In genomic region chr19:9982852-9983542, GRCm38 (mm10) we compare ENCODE assay signal across 8 mouse cellular contexts. TPM values are rescaled to one million over a fixed set of nuclear protein-coding genes. Genes with fewer than 3 reads are reported as not detected.
DNase-seq lines count a peak whose midpoint lies in the region; ATAC-seq and TF ChIP-seq lines count a peak whose summit lies in the region.

No protein-coding gene starts in this region.

- peak; percentile 70 for ATAC-seq in forebrain, postnatal 0 days
- ATAC-seq in hindbrain, embryonic 14.5 days (ENCODE audit: low FRiP score) = peak; percentile 82
- ATAC-seq in limb, embryonic 13.5 days (ENCODE audit: low FRiP score, low read depth) = peak; percentile 83
- peak; percentile 78 for ATAC-seq in midbrain, embryonic 12.5 days (ENCODE audit: low FRiP score, low read depth)

- peak overlapping the region; percentile 88 for H3K9ac ChIP-seq in forebrain, postnatal 0 days
- H3K9ac ChIP-seq in hindbrain, embryonic 14.5 days = peak overlapping the region; percentile 75
- H3K9ac ChIP-seq in limb, embryonic 13.5 days = peak overlapping the region; percentile 91
- peak overlapping the region; percentile 88 for H3K9ac ChIP-seq in midbrain, embryonic 12.5 days (replicated peaks)

- H3K4me1 ChIP-seq in brown adipose tissue, adult 24 weeks (ENCODE audit: control insufficient read depth, insufficient read depth, insufficient read length, low read length) = peaks cover 9% of the 10 kb centered on the region; the same call in 1 of the 2 replicates
- H3K4me1 ChIP-seq in forebrain, postnatal 0 days (ENCODE audit: insufficient read depth) = peaks cover 18% of the 10 kb centered on the region
- peaks cover 18% of the 10 kb centered on the region for H3K4me1 ChIP-seq in hindbrain, embryonic 14.5 days (replicated peaks; ENCODE audit: control insufficient read depth, insufficient read depth, low read length)
- peaks cover 39% of the 10 kb centered on the region for H3K4me1 ChIP-seq in limb, embryonic 13.5 days
- peaks cover 19% of the 10 kb centered on the region for H3K4me1 ChIP-seq in midbrain, embryonic 12.5 days

- TF ChIP-seq CTCF in forebrain, postnatal 0 days (IDR thresholded peaks at IDR 0.05; ENCODE audit: low read depth) = peak; percentile 32; the same call in 1 of the 2 replicates

- H3K4me3 ChIP-seq in brown adipose tissue, adult 24 weeks (ENCODE audit: insufficient read depth, low read depth, low read length) = peak overlapping the region; percentile 94
- peak overlapping the region; percentile 89 for H3K4me3 ChIP-seq in forebrain, postnatal 0 days (ENCODE audit: low read depth, low read length)
- H3K4me3 ChIP-seq in hindbrain, embryonic 14.5 days (replicated peaks; ENCODE audit: low read length) = peak overlapping the region; percentile 62
- peak overlapping the region; percentile 90 for H3K4me3 ChIP-seq in limb, embryonic 13.5 days
- peak overlapping the region; percentile 91 for H3K4me3 ChIP-seq in midbrain, embryonic 12.5 days

- H3K4me2 ChIP-seq in forebrain, postnatal 0 days (ENCODE audit: low read depth) = peak overlapping the region; percentile 72
- H3K4me2 ChIP-seq in hindbrain, embryonic 14.5 days (replicated peaks) = peak overlapping the region; percentile 91
- peak overlapping the region; percentile 96 for H3K4me2 ChIP-seq in limb, embryonic 13.5 days (replicated peaks)
- H3K4me2 ChIP-seq in midbrain, embryonic 12.5 days (replicated peaks) = peak overlapping the region; percentile 79

- peak; percentile 69 for DNase-seq in embryo, embryonic 10 days (ENCODE audit: low spot score)
- no peak for DNase-seq in embryo, embryonic 9.5 days (ENCODE audit: extremely low spot score)
- peak; percentile 72 for DNase-seq in forebrain, postnatal 0 days
- peak; percentile 57 for DNase-seq in hindbrain, embryonic 14.5 days (ENCODE audit: low spot score)
- peak; percentile 81 to 82 for DNase-seq in spleen, postnatal 4 days (ENCODE audit: low spot score in 2 of 2)

- no peaks in the 10 kb centered on the region for H3K27me3 ChIP-seq in forebrain, postnatal 0 days (ENCODE audit: insufficient read depth, low read length)
- H3K27me3 ChIP-seq in hindbrain, embryonic 14.5 days (ENCODE audit: control insufficient read depth, insufficient read depth, low read length) = no peaks in the 10 kb centered on the region
- no peaks in the 10 kb centered on the region for H3K27me3 ChIP-seq in limb, embryonic 13.5 days
- no peaks in the 10 kb centered on the region for H3K27me3 ChIP-seq in midbrain, embryonic 12.5 days

- no peaks in the 10 kb centered on the region for H3K9me3 ChIP-seq in forebrain, postnatal 0 days (ENCODE audit: low read length)
- H3K9me3 ChIP-seq in hindbrain, embryonic 14.5 days (ENCODE audit: control insufficient read depth, low read length) = no peaks in the 10 kb centered on the region
- H3K9me3 ChIP-seq in limb, embryonic 13.5 days = no peaks in the 10 kb centered on the region
- H3K9me3 ChIP-seq in midbrain, embryonic 12.5 days = no peaks in the 10 kb centered on the region

- peak overlapping the region; percentile 96 for H3K27ac ChIP-seq in brown adipose tissue, adult 24 weeks (replicated peaks; ENCODE audit: low read depth, low read length)
- peak overlapping the region; percentile 91 for H3K27ac ChIP-seq in forebrain, postnatal 0 days (ENCODE audit: low read depth, low read length)
- peak overlapping the region; percentile 94 for H3K27ac ChIP-seq in hindbrain, embryonic 14.5 days
- H3K27ac ChIP-seq in limb, embryonic 13.5 days = peak overlapping the region; percentile 97
- H3K27ac ChIP-seq in midbrain, embryonic 12.5 days (replicated peaks) = peak overlapping the region; percentile 93

- under 1% methylated on average over 31 of the region's 31 CpGs for WGBS in forebrain, postnatal 0 days
- WGBS in hindbrain, embryonic 14.5 days = under 1% methylated on average over 31 of the region's 31 CpGs
- under 1% methylated on average over 31 of the region's 31 CpGs for WGBS in limb, embryonic 13.5 days
- WGBS in midbrain, embryonic 12.5 days = under 1% methylated on average over 30 of the region's 31 CpGs

- H3K36me3 ChIP-seq in forebrain, postnatal 0 days (ENCODE audit: insufficient read depth) = peaks cover 14% of the 10 kb centered on the region
- H3K36me3 ChIP-seq in hindbrain, embryonic 14.5 days (replicated peaks; ENCODE audit: control insufficient read depth, insufficient read depth) = peaks cover 27% of the 10 kb centered on the region
- H3K36me3 ChIP-seq in limb, embryonic 13.5 days = peaks cover 22% of the 10 kb centered on the region
- peaks cover 23% of the 10 kb centered on the region for H3K36me3 ChIP-seq in midbrain, embryonic 12.5 days

RNA-seq across cellular contexts. Expression of gene Fth1, which starts 2.6 kb away (rescaled TPM):
- polyA plus RNA-seq in brown adipose tissue, adult 24 weeks (2012; ENCODE audit: insufficient read depth, insufficient read length, missing spikeins) = 4,010 and 5,287 TPM in 2 replicates
- total RNA-seq in forebrain, postnatal 0 days (2014; rRNA removed) = 228 and 300 TPM in 2 replicates
- 2,942 and 2,984 TPM in 2 replicates for polyA plus RNA-seq in forebrain, postnatal 0 days (2015; fragmentation: Nextera tagmentation; extraction: Ambion mirVana)
- 1,735 and 1,844 TPM in 2 replicates for polyA plus RNA-seq in hindbrain, embryonic 14.5 days (2014; fragmentation: Nextera tagmentation; extraction: Ambion mirVana)
- polyA plus RNA-seq in limb, embryonic 13.5 days (2015; fragmentation: Nextera tagmentation; extraction: Ambion mirVana) = 1,470 and 1,484 TPM in 2 replicates
- polyA plus RNA-seq in midbrain, embryonic 12.5 days (2016; fragmentation: Nextera tagmentation; extraction: Ambion mirVana) = 1,351 and 1,421 TPM in 2 replicates

RNA-seq across cellular contexts. Expression of gene Best1, which starts 18.4 kb away (rescaled TPM):
- not detected in 2 replicates for polyA plus RNA-seq in brown adipose tissue, adult 24 weeks (2012; ENCODE audit: insufficient read depth, insufficient read length, missing spikeins)
- total RNA-seq in forebrain, postnatal 0 days (2014; rRNA removed) = 0.92 and 1.6 TPM in 2 replicates
- 1.6 and 3.6 TPM in 2 replicates for polyA plus RNA-seq in forebrain, postnatal 0 days (2015; fragmentation: Nextera tagmentation; extraction: Ambion mirVana)
- 2.3 and 2.6 TPM in 2 replicates for polyA plus RNA-seq in hindbrain, embryonic 14.5 days (2014; fragmentation: Nextera tagmentation; extraction: Ambion mirVana)
- polyA plus RNA-seq in limb, embryonic 13.5 days (2015; fragmentation: Nextera tagmentation; extraction: Ambion mirVana) = 2.0 and 2.1 TPM in 2 replicates
- 1.1 TPM in 2 replicates for polyA plus RNA-seq in midbrain, embryonic 12.5 days (2016; fragmentation: Nextera tagmentation; extraction: Ambion mirVana)

RNA-seq across cellular contexts. Expression of gene Rab3il1, which starts 18.5 kb away (rescaled TPM):
- 4.8 and 7.5 TPM in 2 replicates for polyA plus RNA-seq in brown adipose tissue, adult 24 weeks (2012; ENCODE audit: insufficient read depth, insufficient read length, missing spikeins)
- 14.4 and 19.9 TPM in 2 replicates for total RNA-seq in forebrain, postnatal 0 days (2014; rRNA removed)
- 20.0 and 20.6 TPM in 2 replicates for polyA plus RNA-seq in forebrain, postnatal 0 days (2015; fragmentation: Nextera tagmentation; extraction: Ambion mirVana)
- polyA plus RNA-seq in hindbrain, embryonic 14.5 days (2014; fragmentation: Nextera tagmentation; extraction: Ambion mirVana) = 19.3 and 23.8 TPM in 2 replicates
- 40.6 and 45.2 TPM in 2 replicates for polyA plus RNA-seq in limb, embryonic 13.5 days (2015; fragmentation: Nextera tagmentation; extraction: Ambion mirVana)
- polyA plus RNA-seq in midbrain, embryonic 12.5 days (2016; fragmentation: Nextera tagmentation; extraction: Ambion mirVana) = 28.2 and 34.2 TPM in 2 replicates

RNA-seq across cellular contexts. Expression of gene Fads3, which starts 58.4 kb away (rescaled TPM):
- 31.1 and 34.2 TPM in 2 replicates for polyA plus RNA-seq in brown adipose tissue, adult 24 weeks (2012; ENCODE audit: insufficient read depth, insufficient read length, missing spikeins)
- 45.5 and 45.6 TPM in 2 replicates for total RNA-seq in forebrain, postnatal 0 days (2014; rRNA removed)
- 25.0 and 29.4 TPM in 2 replicates for polyA plus RNA-seq in forebrain, postnatal 0 days (2015; fragmentation: Nextera tagmentation; extraction: Ambion mirVana)
- polyA plus RNA-seq in hindbrain, embryonic 14.5 days (2014; fragmentation: Nextera tagmentation; extraction: Ambion mirVana) = 24.7 and 25.7 TPM in 2 replicates
- 10.0 and 10.8 TPM in 2 replicates for polyA plus RNA-seq in limb, embryonic 13.5 days (2015; fragmentation: Nextera tagmentation; extraction: Ambion mirVana)
- 9.6 and 10.7 TPM in 2 replicates for polyA plus RNA-seq in midbrain, embryonic 12.5 days (2016; fragmentation: Nextera tagmentation; extraction: Ambion mirVana)
